Mouse (Mus musculus): ENCODE results near the gene Pus10. TPM values are rescaled to one million over a fixed set of nuclear protein-coding genes. Genes with fewer than 3 reads are reported as not detected.

Gene Pus10
- polyA plus RNA-seq, 1 experiment: 0.21 TPM

DNA sequence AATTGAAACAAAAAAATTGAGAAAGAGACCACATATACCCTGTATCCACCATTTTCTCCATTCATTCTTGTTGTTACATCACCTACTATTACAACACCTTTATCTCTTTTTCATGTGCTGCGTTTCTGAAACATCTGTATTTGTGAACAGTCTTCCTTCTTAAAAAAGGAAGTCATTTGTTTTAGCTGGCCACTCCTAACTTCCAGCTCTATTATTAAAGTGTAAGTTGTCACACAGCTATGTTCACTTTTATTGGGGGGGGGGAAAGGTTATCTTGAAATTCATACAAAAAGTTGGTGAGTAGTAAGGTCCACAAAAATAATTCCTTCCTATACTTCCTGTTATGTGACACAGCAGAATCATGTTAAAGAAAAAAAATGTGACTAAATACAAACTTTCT is 102.5 kb downstream of the Pus10 start:
- H3K4me3 ChIP-seq (replicated peaks): no peak overlapping the region
- peaks cover 16% of the 10 kb centered on the region for H3K4me1 ChIP-seq (ENCODE audit: control insufficient read depth)
- no peaks in the 10 kb centered on the region for H3K36me3 ChIP-seq (ENCODE audit: control insufficient read depth)
- no peaks in the 10 kb centered on the region for H3K9me3 ChIP-seq (ENCODE audit: control insufficient read depth, low read length)
- H3K27me3 ChIP-seq (ENCODE audit: control insufficient read depth): peaks cover 50% of the 10 kb centered on the region
- TF ChIP-seq GATA1 (IDR thresholded peaks at IDR 0.05; ENCODE audit: low read length) (no peak), TAL1 (IDR thresholded peaks at IDR 0.05; ENCODE audit: low read length) (no peak)

DNA sequence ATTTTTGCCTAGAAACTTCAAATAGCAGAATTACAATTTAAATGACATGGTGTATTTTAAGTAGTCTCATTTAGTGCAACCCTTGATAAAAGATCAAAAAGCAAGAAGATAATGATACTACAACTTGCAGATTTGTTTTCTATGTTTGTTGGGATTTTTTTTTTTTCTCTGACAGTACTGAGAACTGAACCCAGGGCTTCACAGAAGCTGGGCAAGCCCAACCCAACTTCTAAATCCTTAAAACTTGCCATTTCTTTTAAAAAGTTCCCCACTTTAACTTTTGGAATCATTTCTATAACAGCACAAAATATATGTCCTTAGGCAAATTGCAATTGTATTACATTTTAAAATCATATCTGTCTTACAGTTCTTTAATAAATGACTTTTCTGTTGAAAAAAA is 103.6 kb downstream of the Pus10 start:
- Histone ChIP-seq H3K9me3 (ENCODE audit: control insufficient read depth, low read length) (no peaks in the 10 kb centered on the region), H3K4me1 (ENCODE audit: control insufficient read depth) (peaks cover 16% of the 10 kb centered on the region), H3K36me3 (ENCODE audit: control insufficient read depth) (no peaks in the 10 kb centered on the region), H3K4me3 (replicated peaks) (no peak overlapping the region), H3K27me3 (ENCODE audit: control insufficient read depth) (peaks cover 54% of the 10 kb centered on the region)
- no peak for TF ChIP-seq GATA1 (IDR thresholded peaks at IDR 0.05; ENCODE audit: low read length)
- no peak for TF ChIP-seq TAL1 (IDR thresholded peaks at IDR 0.05; ENCODE audit: low read length)

DNA sequence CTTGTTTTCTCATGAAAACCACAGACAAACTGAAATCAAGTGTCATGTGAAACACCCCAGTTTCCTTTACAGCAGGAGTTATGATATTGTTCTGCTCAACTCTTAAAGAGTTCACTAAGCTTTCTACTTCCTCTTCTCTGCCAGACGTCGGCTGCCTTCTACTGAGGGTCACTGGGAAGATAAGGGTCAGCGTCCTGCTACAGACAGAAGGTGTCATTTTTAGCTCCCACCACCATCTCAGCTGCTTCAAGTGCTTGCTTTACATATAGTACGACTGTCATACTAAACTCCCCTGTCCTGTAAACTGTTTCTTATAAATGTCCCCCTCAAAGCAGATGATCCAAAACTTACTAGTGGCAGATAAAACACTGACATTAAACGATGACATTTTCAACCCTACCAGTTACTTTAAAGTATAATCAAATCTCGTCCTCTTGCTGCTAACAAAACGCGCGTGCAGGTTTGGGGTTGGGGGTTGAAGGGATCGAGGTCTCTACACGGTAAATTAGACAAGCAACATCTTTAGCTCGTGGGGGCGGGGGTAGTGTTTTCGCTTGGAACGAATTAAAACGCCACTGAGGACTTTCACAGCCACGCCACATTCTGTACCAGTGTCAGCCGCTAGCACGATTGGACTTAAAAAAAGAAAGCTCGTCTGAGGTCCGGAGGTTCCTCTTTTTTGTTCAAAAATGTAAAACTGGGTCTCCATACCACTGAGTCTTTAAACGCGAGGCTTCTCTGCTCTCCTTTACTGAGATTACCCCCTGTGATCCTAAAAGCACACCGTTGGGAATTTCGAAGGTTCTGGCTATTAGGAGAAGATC is 104.4 kb downstream of the Pus10 start:
- peaks cover 16% of the 10 kb centered on the region for H3K4me1 ChIP-seq (ENCODE audit: control insufficient read depth)
- H3K36me3 ChIP-seq (ENCODE audit: control insufficient read depth): no peaks in the 10 kb centered on the region
- peaks cover 54% of the 10 kb centered on the region for H3K27me3 ChIP-seq (ENCODE audit: control insufficient read depth)
- peak overlapping the region; percentile 71 for H3K4me3 ChIP-seq (replicated peaks)
- no peak for TF ChIP-seq GATA1 (IDR thresholded peaks at IDR 0.05; ENCODE audit: low read length)
- no peak for TF ChIP-seq TAL1 (IDR thresholded peaks at IDR 0.05; ENCODE audit: low read length)
- no peaks in the 10 kb centered on the region for H3K9me3 ChIP-seq (ENCODE audit: control insufficient read depth, low read length)

DNA sequence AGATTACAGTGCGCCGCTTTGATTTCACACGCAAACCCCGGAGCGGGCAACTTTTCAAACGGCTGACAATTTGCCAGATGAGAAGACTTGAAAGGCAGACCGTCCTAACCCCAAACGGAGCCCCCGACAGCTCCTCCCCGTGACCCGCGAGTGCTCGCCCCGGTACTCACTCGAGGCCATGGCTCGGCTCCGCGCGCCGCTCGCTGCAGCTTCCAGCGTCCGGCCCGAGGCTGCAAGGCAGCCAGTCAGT is 105.0 kb downstream of the Pus10 start:
- Histone ChIP-seq H3K9me3 (ENCODE audit: control insufficient read depth, low read length) (no peaks in the 10 kb centered on the region), H3K36me3 (ENCODE audit: control insufficient read depth) (no peaks in the 10 kb centered on the region), H3K27me3 (ENCODE audit: control insufficient read depth) (peaks cover 54% of the 10 kb centered on the region), H3K4me3 (replicated peaks) (peak overlapping the region; percentile 71), H3K4me1 (ENCODE audit: control insufficient read depth) (peaks cover 16% of the 10 kb centered on the region)
- TF ChIP-seq TAL1 (IDR thresholded peaks at IDR 0.05; ENCODE audit: low read length) (no peak), GATA1 (IDR thresholded peaks at IDR 0.05; ENCODE audit: low read length) (no peak)

DNA sequence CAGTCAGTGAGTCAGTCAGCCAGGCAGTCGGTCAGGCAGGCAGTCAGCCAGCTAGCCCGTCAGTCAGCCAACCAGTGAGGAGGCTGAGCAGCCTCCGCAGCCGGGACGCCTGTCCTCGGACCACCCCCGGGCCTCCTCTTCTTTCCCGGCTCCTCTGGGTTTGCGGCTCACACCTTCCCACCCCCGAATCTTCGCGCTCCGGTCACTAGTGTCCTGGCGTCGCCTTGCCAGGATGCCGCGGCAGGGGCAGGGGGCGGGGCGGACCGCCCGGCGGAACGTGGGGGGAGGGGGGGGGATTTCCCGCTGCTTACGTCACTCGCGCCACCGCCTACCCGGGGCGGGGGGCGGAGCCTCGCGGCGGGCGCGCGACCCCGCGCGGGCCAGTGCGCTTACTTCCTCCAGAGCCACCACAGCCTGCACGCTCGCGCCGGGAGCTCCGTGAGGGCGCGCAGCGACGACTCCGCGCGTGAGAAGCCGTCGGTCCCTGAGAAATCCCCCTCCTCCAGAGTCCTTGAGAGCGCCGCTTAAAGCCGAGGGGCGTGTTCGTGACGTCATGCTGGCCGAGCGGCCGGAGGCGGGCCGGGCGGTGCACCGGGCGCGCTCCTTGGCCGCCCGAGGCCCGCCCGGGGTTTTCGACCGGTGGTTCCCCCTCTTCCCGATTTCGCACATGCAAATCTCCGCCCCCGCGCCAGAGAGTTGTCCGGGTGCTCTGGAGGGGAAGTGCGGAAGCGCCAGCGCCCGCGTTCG is 105.5 kb downstream of the Pus10 start, which contains the start of gene Rel:
TSS of gene Rel (minus strand) at position 211 of the 747 bp plus-strand sequence.
- Histone ChIP-seq H3K4me3 (replicated peaks) (peak within 1 kb of the TSS; percentile 71), H3K27me3 (ENCODE audit: control insufficient read depth) (peaks cover 54% of the 10 kb centered on the region), H3K9me3 (ENCODE audit: control insufficient read depth, low read length) (no peaks in the 10 kb centered on the region), H3K36me3 (ENCODE audit: control insufficient read depth) (no peaks in the 10 kb centered on the region), H3K4me1 (ENCODE audit: control insufficient read depth) (peaks cover 16% of the 10 kb centered on the region)
- TF ChIP-seq GATA1 (IDR thresholded peaks at IDR 0.05; ENCODE audit: low read length): no peak
- no peak for TF ChIP-seq TAL1 (IDR thresholded peaks at IDR 0.05; ENCODE audit: low read length)

DNA sequence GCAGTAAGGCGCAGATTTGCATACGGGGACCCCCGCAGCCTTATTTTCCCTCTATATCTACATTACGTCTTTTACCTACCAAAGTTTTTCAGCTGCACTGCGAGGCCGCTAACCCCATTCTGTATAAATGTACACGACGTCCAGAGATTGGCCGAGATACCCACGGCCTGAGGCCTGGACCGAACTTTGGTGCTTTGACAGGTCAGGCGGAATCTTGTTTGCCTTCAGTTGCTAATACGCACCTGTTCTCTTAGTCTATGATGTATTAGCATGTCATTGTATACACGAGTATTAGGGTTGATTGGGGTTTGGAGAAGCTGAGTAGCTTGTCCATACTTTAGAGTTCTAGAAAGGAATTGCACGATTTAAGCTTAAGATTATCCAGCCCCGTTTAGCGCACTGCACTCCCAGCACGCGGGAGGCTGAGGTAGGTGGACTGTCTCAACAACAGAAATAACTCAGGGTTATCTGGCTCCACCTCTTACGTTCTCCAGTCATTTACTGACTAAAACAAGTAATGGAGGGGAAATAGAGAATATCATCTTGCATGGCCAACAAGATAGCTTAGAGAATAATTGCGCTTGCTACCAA is 106.1 kb downstream of the Pus10 start:
- no peak for TF ChIP-seq GATA1 (IDR thresholded peaks at IDR 0.05; ENCODE audit: low read length)
- no peak for TF ChIP-seq TAL1 (IDR thresholded peaks at IDR 0.05; ENCODE audit: low read length)
- H3K4me3 ChIP-seq (replicated peaks): peak overlapping the region; percentile 71
- peaks cover 16% of the 10 kb centered on the region for H3K4me1 ChIP-seq (ENCODE audit: control insufficient read depth)
- peaks cover 54% of the 10 kb centered on the region for H3K27me3 ChIP-seq (ENCODE audit: control insufficient read depth)
- H3K36me3 ChIP-seq (ENCODE audit: control insufficient read depth): no peaks in the 10 kb centered on the region
- H3K9me3 ChIP-seq (ENCODE audit: control insufficient read depth, low read length): no peaks in the 10 kb centered on the region

DNA sequence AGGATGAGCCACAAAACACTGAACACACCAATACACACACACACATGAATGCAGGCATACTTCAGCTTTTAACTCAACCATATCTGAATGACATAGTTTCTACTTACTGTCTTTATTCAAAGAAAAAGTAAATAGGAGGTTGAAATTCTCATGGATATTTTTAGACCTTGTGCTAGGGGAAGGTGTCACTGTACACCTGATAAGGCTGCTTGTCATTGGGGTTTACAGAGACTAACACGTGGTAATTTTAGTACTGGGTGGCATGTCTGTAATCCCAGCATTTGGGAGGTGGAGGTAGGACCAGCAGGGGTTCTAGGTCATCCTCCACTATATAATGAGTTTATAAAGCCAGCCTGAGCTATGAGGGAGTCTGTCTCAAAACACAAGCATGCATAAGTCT is 107.0 kb downstream of the Pus10 start:
- Histone ChIP-seq H3K36me3 (ENCODE audit: control insufficient read depth) (no peaks in the 10 kb centered on the region), H3K27me3 (ENCODE audit: control insufficient read depth) (peaks cover 54% of the 10 kb centered on the region), H3K9me3 (ENCODE audit: control insufficient read depth, low read length) (no peaks in the 10 kb centered on the region), H3K4me3 (replicated peaks) (no peak overlapping the region), H3K4me1 (ENCODE audit: control insufficient read depth) (peaks cover 16% of the 10 kb centered on the region)
- no peak for TF ChIP-seq TAL1 (IDR thresholded peaks at IDR 0.05; ENCODE audit: low read length)
- TF ChIP-seq GATA1 (IDR thresholded peaks at IDR 0.05; ENCODE audit: low read length): no peak

DNA sequence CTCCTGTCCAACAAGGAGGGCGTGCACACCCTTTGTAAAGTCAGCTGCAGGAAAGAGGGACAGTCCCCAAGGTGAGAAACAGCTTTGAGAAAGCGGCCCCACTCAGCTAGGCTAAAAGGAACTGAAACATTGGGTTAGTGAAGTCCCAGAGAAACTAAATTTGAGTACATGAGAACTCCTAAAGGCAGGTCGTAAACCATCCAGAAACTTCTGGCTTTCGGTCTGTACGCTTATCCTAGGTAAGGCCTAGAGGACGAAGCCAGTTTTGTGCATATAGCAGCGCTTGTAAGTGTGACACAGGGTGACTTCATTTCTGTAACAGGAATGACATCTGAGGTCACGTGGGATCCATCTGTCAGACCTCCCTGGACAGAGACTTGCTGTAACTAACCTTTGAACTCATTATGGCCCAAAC is 113.3 kb downstream of the Pus10 start:
- Histone ChIP-seq H3K4me3 (replicated peaks) (no peak overlapping the region), H3K9me3 (ENCODE audit: control insufficient read depth, low read length) (no peaks in the 10 kb centered on the region), H3K4me1 (ENCODE audit: control insufficient read depth) (no peaks in the 10 kb centered on the region), H3K27me3 (ENCODE audit: control insufficient read depth) (no peaks in the 10 kb centered on the region; the same call in 1 of the 2 replicates), H3K36me3 (ENCODE audit: control insufficient read depth) (no peaks in the 10 kb centered on the region)
- TF ChIP-seq GATA1 (IDR thresholded peaks at IDR 0.05; ENCODE audit: low read length) (no peak), TAL1 (IDR thresholded peaks at IDR 0.05; ENCODE audit: low read length) (no peak)

DNA sequence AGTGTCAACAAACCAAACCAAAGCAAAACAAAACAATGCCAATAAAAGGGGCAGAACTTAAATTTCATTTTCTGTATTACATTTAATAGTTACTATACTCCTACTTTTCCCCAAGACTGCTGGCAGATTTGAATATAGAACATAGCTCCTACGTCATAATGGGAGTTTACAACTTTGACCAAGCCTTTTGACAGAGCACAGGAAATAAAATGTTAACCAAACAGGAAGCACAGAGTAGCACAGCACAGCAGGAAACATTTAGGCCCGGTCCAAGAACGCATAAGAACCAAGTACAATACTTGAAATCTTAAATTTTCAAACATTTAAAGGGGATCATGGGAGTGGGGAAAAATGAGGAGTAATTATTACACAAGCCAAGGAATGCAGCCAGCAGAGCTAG is 116.6 kb downstream of the Pus10 start:
- Histone ChIP-seq H3K27me3 (ENCODE audit: control insufficient read depth) (no peaks in the 10 kb centered on the region), H3K4me1 (ENCODE audit: control insufficient read depth) (no peaks in the 10 kb centered on the region), H3K36me3 (ENCODE audit: control insufficient read depth) (no peaks in the 10 kb centered on the region), H3K4me3 (replicated peaks) (no peak overlapping the region), H3K9me3 (ENCODE audit: control insufficient read depth, low read length) (no peaks in the 10 kb centered on the region)
- TF ChIP-seq TAL1 (IDR thresholded peaks at IDR 0.05; ENCODE audit: low read length) (no peak), GATA1 (IDR thresholded peaks at IDR 0.05; ENCODE audit: low read length) (no peak)

Other genes with a start within 250 kb of the Pus10 start
- gene Ahsa2, start 167.6 kb upstream of the Pus10 start, polyA plus RNA-seq (2012): 1.4 and 1.7 TPM in 2 replicates
- gene 1700093K21Rik, start 144.5 kb upstream of the Pus10 start, polyA plus RNA-seq (2012): not detected in 2 replicates
- gene 0610010F05Rik, start 32.0 kb upstream of the Pus10 start, polyA plus RNA-seq (2012): 0.05 and 0.06 TPM in 2 replicates
- gene Pex13, start 285 bp downstream of the Pus10 start, polyA plus RNA-seq (2012): 0.09 and 0.11 TPM in 2 replicates
- gene Rel, start 105.3 kb downstream of the Pus10 start, polyA plus RNA-seq (2012): under 0.01 and 0.01 TPM in 2 replicates
- gene Papolg, start 229.6 kb downstream of the Pus10 start, polyA plus RNA-seq (2012): 0.04 and 0.06 TPM in 2 replicates

Data from erythroblast, embryonic 14.5 days (primary cell).